Mouse (Mus musculus) left cerebral cortex, adult 2 months (tissue): ENCODE data around the gene Scarb1. TPM values are rescaled to one million over a fixed set of nuclear protein-coding genes. Genes with fewer than 3 reads are reported as not detected.
A peak's percentile ranks its signal among the peaks of the same experiment; 100 is the strongest.

Experiments used
- DNase-seq, 2 experiments: peaks; one replicate each; pipeline ENCODE4 v3.0.0; 2021 to 2022; ENCODE audit warnings: low spot score in 2 of 2, mixed read lengths in 1 of 2; ENCODE audit errors: extremely low spot score in 1 of 2
- H3K27ac ChIP-seq: fragments of 200-600 bp; 2 replicates; pipeline ENCODE4 v1.8.1; 2022
- H3K4me3 ChIP-seq: fragments of 200-600 bp; 2 replicates; pipeline ENCODE4 v1.8.1; 2022
- CTCF ChIP-seq: fragments of 200-600 bp; IDR thresholded peaks from 2 replicates; pipeline ENCODE4 v1.8.1; 2022; ENCODE audit warnings: antibody characterized with exemption, mild to moderate bottlenecking, moderate library complexity
- intact Hi-C: fragments of 180-260 bp; cut with DNase I; formaldehyde crosslinking; loops from one replicate; pipeline ENCODE4 v1.15.1; 2025
- total RNA-seq, 2 experiments: library from RNA; stranded (reverse); gene quantifications; 2 replicates each; pipeline ENCODE4 v1.2.3; 2021

Gene Scarb1
- total RNA-seq, 2 experiments from 2014 or later: 24.4 to 29.6 TPM

DNA sequence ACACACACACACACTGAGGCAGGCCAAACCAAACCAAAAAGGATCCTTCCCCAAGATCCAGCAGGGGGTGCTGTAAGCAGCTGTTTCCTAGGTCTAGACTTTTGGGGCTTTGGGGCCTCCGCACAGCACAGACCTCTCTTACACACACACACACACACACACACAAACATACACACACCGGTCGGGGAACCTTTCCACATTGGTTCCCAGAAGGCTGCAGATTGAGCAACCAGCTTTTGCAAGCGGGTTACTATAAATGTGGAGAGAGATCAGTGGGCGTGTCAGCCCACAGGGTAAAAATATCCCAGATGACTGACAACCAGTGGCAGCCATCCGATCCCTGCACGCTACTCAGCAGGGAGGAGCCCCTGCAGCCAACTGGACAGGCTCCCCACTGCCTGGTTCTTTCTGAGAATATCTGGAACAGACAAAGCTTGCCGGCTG lies 67.2 kb downstream of the Scarb1 start:
- Histone ChIP-seq H3K27ac (no peak overlapping the region), H3K4me3 (no peak overlapping the region)
- DNase-seq: peak; percentile 31 to 41
- TF ChIP-seq CTCF: peak; percentile 48
- intact Hi-C loops: loop anchor here (5.0 kb wide), 2 partner anchors 236 to 251 kb away; no protein-coding TSS in a partner anchor

DNA sequence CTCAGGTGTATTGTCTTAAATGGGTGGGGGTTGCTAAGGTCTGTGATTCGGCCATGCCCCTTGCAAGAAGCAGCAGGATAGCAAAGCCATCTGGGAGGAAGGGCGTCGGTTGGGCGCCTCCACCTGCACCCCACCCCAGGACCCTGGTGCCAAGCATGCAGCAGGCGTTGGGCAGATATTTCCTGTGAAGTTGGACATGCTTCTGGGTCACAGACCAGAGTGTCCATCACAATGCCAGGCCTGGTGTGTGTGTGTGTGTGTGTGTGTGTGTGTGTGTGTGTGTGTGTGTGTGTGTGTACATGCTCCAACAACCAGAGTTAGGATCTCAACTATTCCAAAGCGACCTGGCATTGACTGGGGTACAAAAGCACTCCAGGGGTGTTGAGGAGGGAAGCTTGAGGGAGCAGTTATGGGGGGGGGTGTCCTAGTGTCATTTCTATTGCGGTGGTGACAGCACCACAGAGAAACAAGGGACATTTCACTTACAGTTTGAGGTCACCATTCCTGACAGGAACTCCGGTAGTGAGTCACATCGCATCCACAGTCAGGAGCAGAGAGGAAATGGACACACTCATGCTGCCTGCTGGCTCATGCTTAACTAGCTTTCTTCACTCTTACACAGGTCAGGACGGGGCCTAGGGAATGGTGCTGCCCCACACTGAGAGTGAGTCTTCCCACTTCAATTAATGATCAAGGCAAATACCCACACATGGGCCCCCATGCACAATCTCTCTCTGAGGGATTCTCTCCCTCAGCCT lies 68.5 kb downstream of the Scarb1 start:
- intact Hi-C loops: loop anchor here (5.0 kb wide), 2 partner anchors 235 to 250 kb away; no protein-coding TSS in a partner anchor
- Histone ChIP-seq H3K27ac (no peak overlapping the region), H3K4me3 (no peak overlapping the region)
- no peak for DNase-seq
- TF ChIP-seq CTCF: no peak

DNA sequence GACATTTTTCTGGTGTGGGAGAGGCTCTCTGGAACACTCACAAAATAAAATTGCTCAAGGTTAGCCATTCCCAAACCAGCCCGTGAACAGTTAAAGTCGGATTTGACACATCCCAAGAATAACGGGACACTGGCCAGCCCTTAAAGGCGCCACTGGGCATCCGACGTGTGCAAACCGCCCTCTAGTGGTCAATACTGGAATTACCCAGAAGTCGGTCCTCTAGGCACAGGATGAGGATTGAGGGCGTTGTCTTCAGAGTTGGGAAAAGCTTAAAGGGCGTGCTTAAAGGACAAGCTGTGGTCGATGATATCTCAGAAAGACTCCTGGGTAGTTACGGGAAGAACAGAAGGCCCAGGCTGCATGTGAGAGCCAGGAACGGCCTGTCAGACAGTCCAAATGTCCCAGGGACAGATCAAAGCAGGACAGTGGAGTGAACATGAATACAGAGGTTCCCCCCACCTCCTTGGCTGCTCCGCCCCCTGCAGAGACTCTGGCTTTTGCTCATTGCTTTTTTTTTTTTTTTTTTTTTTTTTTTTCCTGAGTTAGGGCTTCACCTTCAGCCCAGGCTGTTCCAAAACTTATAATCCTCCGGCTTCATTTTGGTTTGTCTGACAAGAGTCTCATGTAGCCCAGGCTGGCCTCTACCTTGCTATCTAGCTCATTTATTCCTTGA lies 69.2 kb downstream of the Scarb1 start:
- peak; percentile 79 to 84 for DNase-seq
- peak; percentile 98 for TF ChIP-seq CTCF
- no peak overlapping the region for H3K4me3 ChIP-seq
- intact Hi-C loops: loop anchor here (1.0 to 5.0 kb wide), 4 partner anchors 234 to 363 kb away; no protein-coding TSS in a partner anchor
- H3K27ac ChIP-seq: no peak overlapping the region

DNA sequence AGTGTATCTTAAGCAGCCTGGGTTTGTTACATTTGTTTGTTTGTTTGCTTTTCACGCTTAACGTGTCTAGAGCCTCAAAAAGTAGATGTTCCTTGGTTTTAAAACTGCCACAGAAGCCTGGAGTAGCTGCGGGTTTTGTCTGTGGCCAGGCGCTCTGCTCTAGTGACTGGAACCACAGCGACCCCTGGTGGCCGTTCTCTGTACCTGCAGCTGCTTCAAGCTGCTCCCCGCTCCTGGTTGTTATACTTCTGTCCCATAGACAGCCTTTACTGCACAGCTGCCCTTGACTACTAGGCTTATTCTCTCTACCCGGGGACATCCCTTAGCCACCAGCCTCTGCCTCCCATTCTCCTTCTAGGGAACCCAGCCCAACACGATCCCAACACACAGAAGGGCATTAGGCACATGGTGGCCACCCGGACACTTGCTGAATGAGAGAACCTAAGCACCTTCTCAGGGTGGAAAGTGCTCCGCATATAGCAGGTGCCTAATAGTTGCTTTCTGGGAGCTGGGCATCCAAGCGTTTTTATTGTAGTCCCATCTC lies 70.2 kb downstream of the Scarb1 start:
- Histone ChIP-seq H3K4me3 (no peak overlapping the region), H3K27ac (no peak overlapping the region)
- peak; percentile 60 to 71 for DNase-seq
- peak; percentile 95 for TF ChIP-seq CTCF
- intact Hi-C loops: loop anchor here (1.0 to 5.0 kb wide), 5 partner anchors 233 to 370 kb away; no protein-coding TSS in a partner anchor

DNA sequence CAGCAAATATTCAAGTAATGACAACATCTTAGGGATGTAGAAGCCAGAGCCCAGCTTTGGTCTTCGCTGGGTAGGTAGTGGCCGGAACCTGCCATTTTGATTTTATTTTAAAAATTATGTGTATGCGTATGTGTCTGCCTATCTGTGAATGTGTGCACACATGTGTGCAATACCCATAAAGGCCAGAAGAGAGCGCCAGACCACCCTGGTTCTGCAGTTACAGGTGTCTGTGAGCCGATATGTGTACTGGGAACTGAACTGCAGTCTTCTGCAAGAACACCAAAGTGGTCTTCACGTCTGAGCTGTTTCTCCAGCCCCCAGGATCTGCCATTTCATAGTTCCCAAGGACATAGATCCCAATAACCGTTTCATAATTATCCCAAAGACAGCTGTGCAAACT lies 71.1 kb downstream of the Scarb1 start:
- Histone ChIP-seq H3K27ac (no peak overlapping the region), H3K4me3 (no peak overlapping the region)
- intact Hi-C loops: loop anchor here (1.0 to 5.0 kb wide), 5 partner anchors 93 to 370 kb away; no protein-coding TSS in a partner anchor
- peak; percentile 28 for TF ChIP-seq CTCF
- no peak for DNase-seq

DNA sequence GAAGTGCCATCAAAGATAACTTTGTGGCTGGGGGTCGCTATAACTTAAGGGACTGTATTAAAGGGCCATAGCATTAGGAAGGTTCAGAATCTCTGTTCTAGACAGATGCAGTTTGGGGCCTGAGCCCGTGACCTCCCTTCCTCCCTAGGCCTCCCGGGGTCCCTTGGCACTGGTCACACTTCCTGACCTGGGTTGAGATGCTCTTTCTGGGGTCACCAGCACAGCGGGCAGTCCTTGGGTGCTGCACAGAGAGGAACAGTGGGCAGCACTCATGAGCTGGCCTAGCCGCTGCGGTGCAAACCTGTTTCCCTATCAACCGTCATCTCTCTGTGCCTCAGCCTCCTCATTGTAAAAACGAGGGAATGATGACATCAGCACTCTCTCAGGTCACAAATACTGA lies 71.5 kb downstream of the Scarb1 start:
- no peak for TF ChIP-seq CTCF
- Histone ChIP-seq H3K4me3 (no peak overlapping the region), H3K27ac (no peak overlapping the region)
- no peak for DNase-seq
- intact Hi-C loops: loop anchor here (2.0 kb wide), 1 partner anchor 93 kb away; no protein-coding TSS in a partner anchor

DNA sequence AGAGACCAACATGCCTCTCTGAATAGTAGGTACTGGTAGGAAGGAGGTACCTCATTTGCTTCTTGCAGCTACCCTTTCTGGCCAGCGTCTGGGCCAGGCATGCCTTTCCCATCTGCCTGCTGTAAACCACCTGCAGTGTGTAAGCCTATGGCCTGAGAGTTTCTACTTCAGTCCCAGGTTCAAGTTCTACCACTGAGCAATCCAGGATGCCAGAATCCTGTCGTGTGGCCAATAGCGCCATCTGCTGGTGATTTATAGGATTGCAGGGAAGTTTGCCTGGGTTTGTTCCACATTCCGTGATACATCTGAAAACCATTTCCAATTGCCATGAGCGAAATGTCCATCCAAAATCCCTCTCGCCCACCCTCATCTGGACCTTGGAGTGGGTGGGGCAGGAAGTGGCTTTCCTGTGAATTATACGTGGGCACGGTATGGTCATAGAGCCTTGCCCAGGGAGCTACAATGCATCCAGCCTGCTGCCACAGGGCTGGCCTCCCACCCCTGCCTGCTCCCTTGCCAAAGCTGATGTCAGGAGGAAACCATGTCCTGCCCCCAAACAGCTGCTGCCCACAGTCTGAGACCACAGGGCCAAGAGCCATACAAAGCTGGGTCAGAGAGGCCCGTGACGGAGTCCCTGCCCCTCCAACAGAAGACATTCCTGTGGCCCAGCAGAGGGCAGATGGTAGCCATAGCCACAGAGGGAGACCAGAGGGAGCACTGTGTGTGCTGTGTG lies 72.7 kb downstream of the Scarb1 start:
- intact Hi-C loops: loop anchor here (1.0 to 2.0 kb wide), 2 partner anchors 91 to 161 kb away; no protein-coding TSS in a partner anchor
- TF ChIP-seq CTCF: peak; percentile 94
- Histone ChIP-seq H3K27ac (no peak overlapping the region; the same call in 1 of the 2 replicates), H3K4me3 (no peak overlapping the region)
- peak; percentile 80 to 90 for DNase-seq

DNA sequence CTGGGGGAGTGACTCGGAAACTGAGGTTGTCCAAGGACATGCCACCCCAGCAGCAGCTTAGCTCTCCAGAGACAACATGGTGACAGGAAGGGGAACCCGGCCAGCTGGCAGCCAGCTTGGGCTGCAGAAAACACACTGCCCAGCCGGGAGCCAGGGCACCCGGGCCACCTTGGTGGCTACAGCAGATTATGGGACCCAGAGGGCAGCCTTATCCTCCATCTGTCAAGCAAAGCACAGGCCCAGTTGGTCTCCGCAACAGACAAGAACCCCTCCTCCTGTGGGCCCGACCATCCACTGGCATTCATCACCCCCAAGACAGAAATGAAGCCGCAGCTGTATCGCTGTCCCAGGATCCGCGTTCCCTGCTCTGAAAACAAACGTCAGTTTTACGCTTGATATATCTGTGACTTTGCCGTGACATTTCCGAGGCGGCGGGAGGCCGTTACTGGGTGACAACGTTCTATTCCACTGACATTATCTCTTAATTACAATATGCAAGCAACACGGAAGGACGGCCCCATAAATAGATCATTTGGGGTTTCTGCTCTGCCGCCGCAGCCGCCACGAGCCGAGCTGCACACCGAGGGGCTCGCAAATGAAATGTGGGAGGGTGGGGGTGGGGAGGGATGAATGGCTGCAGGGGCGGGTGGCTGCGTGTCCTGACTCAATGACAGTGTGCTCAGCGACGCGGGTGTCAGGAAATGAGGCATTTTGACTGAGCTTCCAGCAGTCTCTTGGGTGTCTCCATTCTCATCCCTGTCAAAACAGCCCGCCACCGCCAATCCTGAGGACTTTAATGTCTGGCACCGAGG lies 73.5 kb downstream of the Scarb1 start:
- TF ChIP-seq CTCF: no peak
- H3K27ac ChIP-seq: peak overlapping the region; percentile 32; the same call in 1 of the 2 replicates
- no peak overlapping the region for H3K4me3 ChIP-seq
- intact Hi-C loops: loop anchor here (1.0 to 2.0 kb wide), 3 partner anchors 41 to 211 kb away; no protein-coding TSS in a partner anchor
- peak; percentile 61 to 67 for DNase-seq

DNA sequence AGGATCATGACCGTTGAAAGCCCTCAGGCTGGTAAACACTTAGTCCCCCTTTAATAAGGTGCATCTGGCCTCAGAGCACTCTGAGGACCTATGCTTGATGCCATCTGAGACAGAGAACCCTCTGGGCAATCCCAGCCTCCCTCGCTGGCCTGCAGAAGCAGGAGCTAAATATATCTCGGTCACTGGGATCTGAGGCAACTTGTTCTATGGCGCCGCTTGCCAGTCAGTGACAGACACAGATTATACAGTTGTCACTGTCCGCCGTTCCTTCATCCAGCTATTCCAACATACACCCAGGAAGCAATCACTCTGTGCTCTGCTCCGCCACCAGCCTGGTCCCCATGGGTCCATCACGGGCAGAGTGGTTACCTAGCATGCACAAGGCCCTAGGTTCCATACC lies 74.8 kb downstream of the Scarb1 start:
- intact Hi-C loops: loop anchor here (2.0 kb wide), 2 partner anchors 43 to 209 kb away; no protein-coding TSS in a partner anchor
- no peak overlapping the region for H3K27ac ChIP-seq
- H3K4me3 ChIP-seq: no peak overlapping the region
- DNase-seq: no peak
- no peak for TF ChIP-seq CTCF

DNA sequence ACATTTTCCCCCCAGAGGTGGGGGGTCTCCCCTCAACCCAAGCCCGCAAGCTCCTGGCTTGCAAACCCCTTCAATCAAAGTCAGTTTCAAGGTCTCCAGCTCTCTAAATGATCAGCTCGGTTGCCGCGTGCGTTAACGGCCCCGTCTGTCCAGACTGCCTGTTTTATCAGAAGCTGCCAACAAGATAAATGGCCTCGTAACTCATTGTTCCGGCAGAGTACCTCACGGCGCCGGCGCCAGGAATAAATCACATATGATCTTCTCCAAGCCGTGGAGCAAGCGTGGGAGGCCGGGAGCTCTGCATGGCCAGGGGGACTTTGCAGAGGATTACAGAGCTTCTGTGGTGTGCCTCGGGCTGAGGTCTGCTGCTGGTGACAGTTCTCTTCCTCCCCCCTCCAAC lies 76.2 kb downstream of the Scarb1 start:
- intact Hi-C loops: no loop called here
- no peak overlapping the region for H3K27ac ChIP-seq
- no peak for DNase-seq
- H3K4me3 ChIP-seq: no peak overlapping the region
- no peak for TF ChIP-seq CTCF
